Mouse (Mus musculus) neural tube, embryonic 14.5 days (tissue): Measurements from ENCODE around the gene Cnksr3. TPM values are rescaled to one million over a fixed set of nuclear protein-coding genes. Genes with fewer than 3 reads are reported as not detected.

Experiments used
- ATAC-seq: fragments of 200-750 bp; cut with Nextera tagmentation; 2 replicates; pipeline ENCODE4 v1.8.0; 2017; ENCODE audit warnings: low read depth, mild to moderate bottlenecking, moderate TSS enrichment, moderate library complexity
- H3K27ac ChIP-seq: fragments of 300-500 bp; sonication (generic); 2 replicates; pipeline ENCODE4 v1.5.1; 2014; ENCODE audit warnings: low read depth, mild to moderate bottlenecking, control low read depth, low read length, moderate library complexity, mixed read lengths
- H3K27me3 ChIP-seq: fragments of 300-500 bp; sonication (generic); 2 replicates; pipeline ENCODE4 v1.6.1; 2014; ENCODE audit warnings: low read length; ENCODE audit not compliant: control insufficient read depth, insufficient read depth
- H3K36me3 ChIP-seq: fragments of 300-500 bp; sonication (generic); 2 replicates; pipeline ENCODE4 v1.6.1; 2014; ENCODE audit warnings: low read length, mixed read lengths; ENCODE audit not compliant: control insufficient read depth, insufficient read depth
- H3K4me1 ChIP-seq: fragments of 300-500 bp; sonication (generic); 2 replicates; pipeline ENCODE4 v1.6.1; 2014; ENCODE audit warnings: low read length; ENCODE audit not compliant: control insufficient read depth, insufficient read depth
- H3K4me2 ChIP-seq: fragments of 300-500 bp; sonication (generic); 2 replicates; pipeline ENCODE4 v1.6.1; 2014; ENCODE audit warnings: mild to moderate bottlenecking, low read depth, low read length, control low read depth
- H3K4me3 ChIP-seq: fragments of 300-500 bp; sonication (generic); 2 replicates; pipeline ENCODE4 v1.5.1; 2014; ENCODE audit warnings: low read depth, low read length, control low read depth, mixed read lengths
- H3K9ac ChIP-seq: fragments of 300-500 bp; sonication (generic); replicated peaks from 2 replicates; pipeline ENCODE4 v1.6.1; 2014; ENCODE audit warnings: low read depth, mild to moderate bottlenecking, control low read depth, low read length, mixed read lengths
- H3K9me3 ChIP-seq: fragments of 300-500 bp; sonication (generic); 2 replicates; pipeline ENCODE4 v1.6.1; 2016; ENCODE audit warnings: low read length; ENCODE audit not compliant: control insufficient read depth
- WGBS: fragments of 180-500 bp; shearing (Covaris S2); extraction: QIAGEN DNeasy Blood & Tissue Kit; methylation state at CpG from one replicate; pipeline ENCODE4 v1.1.7; 2014; 5-methylcytosine and 5-hydroxymethylcytosine counted together
- polyA plus RNA-seq: library from polyadenylated mRNA; unstranded; fragments of >200 nt; fragmentation: Nextera tagmentation; extraction: Ambion mirVana; gene quantifications from 2 replicates; pipeline ENCODE4 v1.2.1, GENCODE M21; 2014

Gene Cnksr3
- polyA plus RNA-seq, 1 experiment from 2014 or later: 1.0 TPM

GRCm38 (mm10) chr10:7163031-7163430 lies 49.0 kb downstream of the Cnksr3 start:
- H3K4me1 ChIP-seq: peaks cover 15% of the 10 kb centered on the region; the same call in 1 of the 2 replicates
- no peaks in the 10 kb centered on the region for H3K27me3 ChIP-seq
- WGBS: 43% methylated on average over 12 of the region's 12 CpGs
- no peak for ATAC-seq
- no peaks in the 10 kb centered on the region for H3K9me3 ChIP-seq
- no peak overlapping the region for H3K27ac ChIP-seq
- no peak overlapping the region for H3K4me3 ChIP-seq
- no peak overlapping the region for H3K9ac ChIP-seq
- no peaks in the 10 kb centered on the region for H3K36me3 ChIP-seq
- H3K4me2 ChIP-seq: no peak overlapping the region

GRCm38 (mm10) chr10:7159061-7159511 lies 53.0 kb downstream of the Cnksr3 start:
- no peak overlapping the region for H3K4me3 ChIP-seq
- peak overlapping the region; percentile 38 for H3K4me2 ChIP-seq
- WGBS: 31% methylated on average over 7 of the region's 7 CpGs
- peak; percentile 80 for ATAC-seq
- peaks cover 18% of the 10 kb centered on the region; the same call in 1 of the 2 replicates for H3K4me1 ChIP-seq
- no peaks in the 10 kb centered on the region for H3K36me3 ChIP-seq
- no peak overlapping the region for H3K9ac ChIP-seq
- H3K27ac ChIP-seq: peak overlapping the region; percentile 76; the same call in 1 of the 2 replicates
- H3K9me3 ChIP-seq: no peaks in the 10 kb centered on the region
- H3K27me3 ChIP-seq: no peaks in the 10 kb centered on the region

- peak overlapping the region; percentile 38 for H3K4me2 ChIP-seq
- H3K9me3 ChIP-seq: no peaks in the 10 kb centered on the region
- no peak overlapping the region for H3K4me3 ChIP-seq
- H3K36me3 ChIP-seq: no peaks in the 10 kb centered on the region
- H3K4me1 ChIP-seq: peaks cover 18% of the 10 kb centered on the region; the same call in 1 of the 2 replicates
- WGBS: 23% methylated on average over 15 of the region's 15 CpGs
- H3K27me3 ChIP-seq: no peaks in the 10 kb centered on the region
- peak overlapping the region; percentile 43; the same call in 1 of the 2 replicates for H3K9ac ChIP-seq
- peak; percentile 65 for ATAC-seq
- H3K27ac ChIP-seq: peak overlapping the region; percentile 76
Observed at GRCm38 (mm10) chr10:7158285-7159060, 53.6 kb downstream of the Cnksr3 start.

GRCm38 (mm10) chr10:7154877-7155276 lies 57.2 kb downstream of the Cnksr3 start:
- WGBS: 96% methylated on average over 5 of the region's 5 CpGs
- no peak overlapping the region for H3K4me3 ChIP-seq
- no peaks in the 10 kb centered on the region for H3K9me3 ChIP-seq
- H3K27me3 ChIP-seq: no peaks in the 10 kb centered on the region
- no peak overlapping the region for H3K4me2 ChIP-seq
- no peak for ATAC-seq
- H3K4me1 ChIP-seq: peaks cover 18% of the 10 kb centered on the region; the same call in 1 of the 2 replicates
- H3K9ac ChIP-seq: no peak overlapping the region
- H3K27ac ChIP-seq: no peak overlapping the region
- H3K36me3 ChIP-seq: no peaks in the 10 kb centered on the region

GRCm38 (mm10) chr10:7152926-7153325 lies 59.1 kb downstream of the Cnksr3 start:
- H3K9ac ChIP-seq: no peak overlapping the region
- H3K27ac ChIP-seq: no peak overlapping the region
- 86% methylated on average over 4 of the region's 4 CpGs for WGBS
- H3K9me3 ChIP-seq: no peaks in the 10 kb centered on the region
- H3K4me3 ChIP-seq: no peak overlapping the region
- H3K4me1 ChIP-seq: peaks cover 2% of the 10 kb centered on the region; the same call in 1 of the 2 replicates
- H3K4me2 ChIP-seq: no peak overlapping the region
- no peaks in the 10 kb centered on the region for H3K36me3 ChIP-seq
- no peak for ATAC-seq
- H3K27me3 ChIP-seq: no peaks in the 10 kb centered on the region

- H3K36me3 ChIP-seq: no peaks in the 10 kb centered on the region
Observed at GRCm38 (mm10) chr10:7149671-7150595, 62.1 kb downstream of the Cnksr3 start.

GRCm38 (mm10) chr10:7145614-7146013 lies 66.4 kb downstream of the Cnksr3 start:
- no peak; the same call in 1 of the 2 replicates for ATAC-seq
- H3K9me3 ChIP-seq: no peaks in the 10 kb centered on the region
- H3K36me3 ChIP-seq: no peaks in the 10 kb centered on the region
- H3K27me3 ChIP-seq: no peaks in the 10 kb centered on the region
- no peak overlapping the region for H3K4me2 ChIP-seq
- H3K4me1 ChIP-seq: no peaks in the 10 kb centered on the region
- no peak overlapping the region for H3K4me3 ChIP-seq
- no peak overlapping the region for H3K9ac ChIP-seq
- no peak overlapping the region for H3K27ac ChIP-seq
- WGBS: 85% methylated on average over 5 of the region's 5 CpGs

More at GRCm38 (mm10) chr10:7149671-7150595, 62.1 kb downstream of the Cnksr3 start:
- WGBS: 79% methylated on average over 11 of the region's 11 CpGs
- no peak for ATAC-seq
- Histone ChIP-seq H3K27me3 (no peaks in the 10 kb centered on the region), H3K9me3 (no peaks in the 10 kb centered on the region), H3K27ac (no peak overlapping the region), H3K4me3 (no peak overlapping the region), H3K4me2 (no peak overlapping the region), H3K9ac (no peak overlapping the region), H3K4me1 (no peaks in the 10 kb centered on the region)

- ATAC-seq: no peak
- Histone ChIP-seq H3K9ac (no peak overlapping the region), H3K27me3 (no peaks in the 10 kb centered on the region), H3K4me1 (no peaks in the 10 kb centered on the region), H3K4me2 (no peak overlapping the region), H3K27ac (no peak overlapping the region), H3K4me3 (no peak overlapping the region), H3K9me3 (no peaks in the 10 kb centered on the region), H3K36me3 (no peaks in the 10 kb centered on the region)
- WGBS: 75% methylated on average over 13 of the region's 13 CpGs
Observed at GRCm38 (mm10) chr10:7144081-7144783, 67.8 kb downstream of the Cnksr3 start.
